Mouse (Mus musculus) C2C12 (cell line): ENCODE data around the gene Vmn1r16. TPM values are rescaled to one million over a fixed set of nuclear protein-coding genes. Genes with fewer than 3 reads are reported as not detected.
"Not testable (repeated sequence)": the region's sequence is repeated elsewhere in the genome, so short reads cannot be mapped to it uniquely, and the experiment has no call there.

Experiments used
- H3K27me3 ChIP-seq: one replicate; pipeline ENCODE4 v1.6.1; 2011; ENCODE audit not compliant: control insufficient read depth, insufficient read depth, insufficient read length
- H3K36me3 ChIP-seq: one replicate; pipeline ENCODE4 v1.6.1; 2011; ENCODE audit not compliant: control insufficient read depth, insufficient read depth
- H3K4me3 ChIP-seq: one replicate; pipeline ENCODE4 v1.5.1; 2011; ENCODE audit warnings: mild to moderate bottlenecking, control low read depth; ENCODE audit not compliant: poor library complexity, insufficient read depth, severe bottlenecking
- H3K79me2 ChIP-seq: one replicate; pipeline ENCODE4 v1.6.1; 2011; ENCODE audit not compliant: control insufficient read depth, insufficient read depth
- H3K79me3 ChIP-seq: one replicate; pipeline ENCODE4 v1.6.1; 2011; ENCODE audit warnings: low read depth, control low read depth
- H3ac ChIP-seq: one replicate; pipeline ENCODE3; 2011; ENCODE audit warnings: low read depth; ENCODE audit not compliant: control insufficient read depth, insufficient read length
- CEBPB ChIP-seq: IDR thresholded peaks from one replicate; pipeline ENCODE4 v1.6.1; 2011; ENCODE audit warnings: low read depth, mild to moderate bottlenecking, control low read depth, moderate library complexity
- CTCF ChIP-seq: IDR thresholded peaks from one replicate; pipeline ENCODE4 v1.5.1; 2011; ENCODE audit not compliant: control insufficient read depth, insufficient read depth, insufficient read length
- FOSL1 ChIP-seq: IDR thresholded peaks from one replicate; pipeline ENCODE4 v1.8.0; 2011; ENCODE audit warnings: mild to moderate bottlenecking, low read length; ENCODE audit not compliant: poor library complexity, insufficient read depth, severe bottlenecking
- MAX ChIP-seq: IDR thresholded peaks from one replicate; pipeline ENCODE4 v1.6.1; 2011; ENCODE audit warnings: mild to moderate bottlenecking, control low read depth
- MYOD1 ChIP-seq: IDR thresholded peaks from one replicate; pipeline ENCODE4 v1.6.1; 2011; ENCODE audit warnings: low read depth; ENCODE audit not compliant: control insufficient read depth, insufficient read length
- MYOG ChIP-seq: IDR thresholded peaks from one replicate; pipeline ENCODE4 v1.6.1; 2011; ENCODE audit not compliant: control insufficient read depth, insufficient read length; ENCODE audit errors: extremely low read depth
- USF1 ChIP-seq: IDR thresholded peaks from one replicate; pipeline ENCODE4 v1.6.1; 2011; ENCODE audit warnings: low read depth, mild to moderate bottlenecking, control low read depth, moderate library complexity
- long read RNA-seq, 2 experiments: library from polyadenylated mRNA; unstranded; transcript quantifications; one replicate each; pipeline ENCODE4 v2.0.0; 2019 to 2020
- polyA plus RNA-seq: library from polyadenylated mRNA; unstranded; fragments of >200 nt; fragmentation: generic; extraction: Trizol; gene quantifications from one replicate; pipeline ENCODE4 v1.2.1, GENCODE M21; 2012; ENCODE audit warnings: missing spikeins

Gene Vmn1r16
- not detected for polyA plus RNA-seq
- long read RNA-seq, experiment 1 = 0 reads
- long read RNA-seq, experiment 2 = 0 reads

DNA sequence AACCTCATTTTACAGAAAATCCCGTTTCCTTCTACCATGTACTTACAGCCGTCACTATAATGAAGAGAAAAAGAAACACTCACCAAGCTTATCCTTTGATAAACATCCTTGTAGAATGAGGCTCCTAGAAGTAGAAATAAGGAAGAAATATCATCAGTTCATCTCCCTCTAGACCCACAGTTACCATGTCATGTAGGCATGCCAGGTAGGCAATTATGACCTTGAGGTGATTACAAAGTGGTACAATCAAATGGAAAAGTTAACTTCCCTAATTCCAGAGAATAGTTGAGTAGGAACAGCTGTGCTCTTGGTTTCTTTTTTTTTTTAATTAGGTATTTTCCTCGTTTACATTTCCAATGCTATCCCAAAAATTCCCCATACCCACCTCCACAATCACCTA, at the start of gene Vmn1r16:
Gene Vmn1r16 (minus strand): TSS at position 101 of the 400 bp plus-strand sequence.
- Histone ChIP-seq H3K4me3 (no peak within 1 kb of the TSS), H3ac (no peak within 1 kb of the TSS), H3K36me3 (no peaks in the 10 kb centered on the region), H3K79me2 (no peaks in the 10 kb centered on the region), H3K27me3 (no peaks in the 10 kb centered on the region), H3K79me3 (no peaks in the 10 kb centered on the region)
- TF ChIP-seq FOSL1 (no peak), MYOG (no peak), CEBPB (no peak), CTCF (no peak), MYOD1 (no peak), MAX (no peak), USF1 (no peak)

GRCm38 (mm10) chr6:57367496-57367895, 38.2 kb upstream of the Vmn1r16 start:
- H3K4me3 ChIP-seq = no peak overlapping the region
- H3ac ChIP-seq = no peak overlapping the region
- H3K79me2 ChIP-seq = no peaks in the 10 kb centered on the region
- no peaks in the 10 kb centered on the region for H3K27me3 ChIP-seq
- no peaks in the 10 kb centered on the region for H3K79me3 ChIP-seq
- no peaks in the 10 kb centered on the region for H3K36me3 ChIP-seq
- TF ChIP-seq MAX (no peak), MYOD1 (no peak), USF1 (no peak), CTCF (no peak), CEBPB (no peak), MYOG (no peak)

DNA sequence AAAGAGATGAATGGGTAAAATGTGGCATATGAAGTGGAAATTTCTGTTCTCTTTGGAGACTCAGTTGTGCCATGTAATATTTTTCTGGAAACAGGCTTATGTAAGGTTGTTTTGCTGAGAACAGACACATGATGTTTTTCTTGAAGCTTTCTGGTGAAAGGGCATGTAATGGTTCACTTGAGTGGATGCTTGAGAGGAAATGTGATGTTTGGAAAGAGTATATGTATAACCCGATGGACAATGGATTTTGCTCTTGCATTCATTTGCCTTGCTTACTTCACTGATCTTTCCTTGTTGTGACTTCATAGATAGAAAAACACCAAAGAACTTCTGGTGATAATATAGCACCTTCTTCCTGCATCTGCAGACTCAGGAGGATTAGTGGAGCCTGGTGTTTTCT, 36.6 kb upstream of the Vmn1r16 start:
- H3ac ChIP-seq, H3K79me2 ChIP-seq, H3K4me3 ChIP-seq, H3K36me3 ChIP-seq, H3K79me3 ChIP-seq, H3K27me3 ChIP-seq: not testable (repeated sequence)

DNA sequence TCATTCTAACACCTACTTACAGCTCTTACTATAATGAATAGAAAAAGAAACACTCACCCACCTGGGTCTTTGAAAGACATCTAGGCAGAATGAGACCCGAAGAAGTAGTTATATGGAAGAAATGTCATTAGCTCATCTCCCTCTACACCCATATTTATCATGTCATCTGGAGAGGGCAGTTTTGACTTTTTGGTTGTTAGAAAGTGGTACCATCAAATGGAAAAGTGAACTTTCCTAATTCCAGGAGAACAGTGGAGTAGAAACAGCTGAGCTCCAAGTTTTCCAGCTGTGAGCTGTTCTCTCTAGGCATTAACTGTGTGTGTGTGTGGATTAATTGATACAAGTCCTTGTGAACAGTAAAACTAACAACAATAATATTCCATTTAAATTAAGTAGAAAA, 34.3 kb upstream of the Vmn1r16 start, which contains the start of gene Vmn1r17:
Gene Vmn1r17 (minus strand): TSS at position 101 of the 400 bp plus-strand sequence.
- no peak within 1 kb of the TSS for H3K4me3 ChIP-seq
- H3ac ChIP-seq = no peak within 1 kb of the TSS
- TF ChIP-seq CTCF (no peak), MAX (no peak), MYOD1 (no peak), MYOG (no peak), USF1 (no peak), FOSL1 (no peak), CEBPB (no peak)
- H3K79me2 ChIP-seq = no peaks in the 10 kb centered on the region
- no peaks in the 10 kb centered on the region for H3K36me3 ChIP-seq
- H3K27me3 ChIP-seq = no peaks in the 10 kb centered on the region
- no peaks in the 10 kb centered on the region for H3K79me3 ChIP-seq

GRCm38 (mm10) chr6:57356864-57357263, 27.6 kb upstream of the Vmn1r16 start:
- H3K27me3 ChIP-seq = no peaks in the 10 kb centered on the region

DNA sequence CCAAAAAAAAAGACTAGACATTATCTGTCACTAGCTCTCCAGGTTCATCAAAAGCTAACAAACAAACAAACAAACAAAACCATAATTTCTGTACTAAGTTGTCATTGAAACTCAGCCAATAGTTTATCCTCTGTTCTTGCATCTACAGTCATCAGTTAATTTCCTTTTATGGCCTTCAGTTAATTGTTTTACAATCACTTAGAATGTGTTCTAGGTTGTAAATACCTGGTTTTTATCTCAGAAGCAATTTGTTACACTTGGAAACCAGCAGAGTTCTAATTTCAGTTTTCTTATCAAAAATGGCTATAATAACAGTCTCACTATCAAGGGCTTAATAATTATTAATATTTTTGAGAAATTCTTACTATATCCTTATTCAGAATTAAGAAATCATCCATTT, 3.1 kb downstream of the Vmn1r16 start:
- Histone ChIP-seq H3K79me3 (no peaks in the 10 kb centered on the region), H3K4me3 (no peak overlapping the region)

More at GRCm38 (mm10) chr6:57356864-57357263, 27.6 kb upstream of the Vmn1r16 start:
- Histone ChIP-seq H3K36me3 (no peaks in the 10 kb centered on the region), H3K4me3 (no peak overlapping the region), H3K79me2 (no peaks in the 10 kb centered on the region), H3ac (no peak overlapping the region), H3K79me3 (no peaks in the 10 kb centered on the region)
- TF ChIP-seq USF1 (no peak), FOSL1 (no peak), CEBPB (no peak), MYOD1 (no peak), MAX (no peak)

More for the DNA sequence above, 3.1 kb downstream of the Vmn1r16 start:
- Histone ChIP-seq H3K36me3 (no peaks in the 10 kb centered on the region), H3ac (no peak overlapping the region), H3K27me3 (no peaks in the 10 kb centered on the region), H3K79me2 (no peaks in the 10 kb centered on the region)
- no peak for TF ChIP-seq MYOD1
- no peak for TF ChIP-seq USF1
- TF ChIP-seq MAX = no peak
- TF ChIP-seq CTCF = no peak
- TF ChIP-seq CEBPB = no peak
- TF ChIP-seq FOSL1 = no peak
- no peak for TF ChIP-seq MYOG
